Mouse (Mus musculus) lung, postnatal 25 days (tissue): ENCODE measurements around the gene Cyp4f37.
A peak's percentile ranks its signal among the peaks of the same experiment; 100 is the strongest.

Experiments used
- DNase-seq: peaks from one replicate; pipeline ENCODE4 v3.0.0; 2022; ENCODE audit warnings: low spot score

The Cyp4f37 gene

DNA sequence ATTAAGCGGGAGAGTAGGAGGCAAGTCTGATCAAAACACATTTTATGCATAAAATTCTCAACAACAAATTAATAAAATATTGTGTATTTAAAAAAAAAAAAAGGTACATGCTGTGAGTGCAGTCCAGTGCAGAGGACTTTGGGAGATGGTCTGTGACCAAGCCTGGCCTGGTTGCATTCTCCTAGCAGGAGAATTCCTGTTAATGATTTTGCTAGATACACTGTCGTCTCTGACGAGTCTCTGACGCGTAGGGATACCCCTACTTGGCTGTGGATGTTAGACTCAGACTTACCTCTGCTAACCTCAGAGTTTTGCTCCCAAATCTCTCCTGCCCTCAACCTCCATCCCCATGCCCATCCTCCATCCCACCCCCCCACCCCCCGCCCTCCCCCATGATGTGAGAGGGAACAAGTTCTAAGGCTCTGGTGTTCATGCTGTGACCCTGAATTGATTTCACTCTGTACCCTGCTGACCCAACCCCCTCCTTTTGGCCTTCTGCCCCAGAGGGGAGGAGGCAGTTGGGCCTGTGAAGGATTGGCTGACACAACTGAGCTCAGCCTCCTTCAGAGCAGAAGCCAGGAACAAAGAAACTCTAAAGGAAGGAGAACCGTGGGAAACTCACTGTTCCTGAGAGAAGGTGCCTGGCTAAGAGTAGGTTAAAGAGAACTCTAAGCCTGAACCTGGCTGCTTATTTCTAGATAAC lies 64.1 kb downstream of the Cyp4f37 start, which contains the start of gene Cyp4f15:
Cyp4f15 (plus strand) TSS at position 580 of the 703 bp plus-strand sequence.
- DNase-seq: peak; percentile 45
